Mouse (Mus musculus) stomach, postnatal 0 days (tissue): ENCODE results near the gene Agbl4.

Source experiments
- CTCF ChIP-seq: IDR thresholded peaks from 2 replicates; pipeline ENCODE4 v1.5.1; 2016; ENCODE audit warnings: antibody characterized with exemption, low read depth, mild to moderate bottlenecking, moderate library complexity
- EP300 ChIP-seq: optimal IDR thresholded peaks from 2 replicates; pipeline ENCODE3; 2016; ENCODE audit warnings: antibody characterized with exemption

GRCm38 (mm10) chr4:111475374-111475971 is 1078.0 kb downstream of the Agbl4 start:
- TF ChIP-seq CTCF (no peak), EP300 (no peak)
